Mouse (Mus musculus): ENCODE results near the gene Cby1. TPM values are rescaled to one million over a fixed set of nuclear protein-coding genes. Genes with fewer than 3 reads are reported as not detected.

Gene Cby1
- 10 to 100 TPM; 24.7 to 24.9 TPM for total RNA-seq (2021)
- long read RNA-seq, experiment 1, transcript Cby1-201 (5 exons, 1,147 nt): major isoform, 45 of 56 reads
- long read RNA-seq, experiment 1, partial matches to known transcripts: 2 of 56 reads
- long read RNA-seq, experiment 1, other reads (novel, unspliced or antisense): 9 of 56 reads
- long read RNA-seq, experiment 2, transcript Cby1-201 (5 exons, 1,147 nt): major isoform, 28 of 33 reads
- long read RNA-seq, experiment 2, partial matches to known transcripts: 1 of 33 reads
- long read RNA-seq, experiment 2, other reads (novel, unspliced or antisense): 4 of 33 reads

GRCm38 (mm10) chr15:79658531-79659375 lies at the start of gene Cby1, which contains the start of gene Fam227a:
Gene Cby1 (plus strand): TSS chr15:79659199.
Gene Fam227a (minus strand): TSS chr15:79658956.
- peak; percentile 97 for DNase-seq
- intact Hi-C loops (cut with DNase I): no loop called here

- intact Hi-C loops (cut with DNase I): loop anchor here (5.0 kb wide), 2 partner anchors 137 to 387 kb away; no protein-coding TSS in a partner anchor
- no peak for DNase-seq
Measured at GRCm38 (mm10) chr15:79609226-79609625, 49.8 kb upstream of the Cby1 start.

GRCm38 (mm10) chr15:79615501-79615900 lies 43.5 kb upstream of the Cby1 start:
- intact Hi-C loops (cut with DNase I): no loop called here
- no peak for DNase-seq

- DNase-seq: no peak
- intact Hi-C loops (cut with DNase I): no loop called here
Measured at GRCm38 (mm10) chr15:79616729-79617128, 42.3 kb upstream of the Cby1 start.

- DNase-seq: no peak
- intact Hi-C loops (cut with DNase I): no loop called here
Measured at GRCm38 (mm10) chr15:79617135-79617534, 41.9 kb upstream of the Cby1 start.

- intact Hi-C loops (cut with DNase I): no loop called here
- no peak for DNase-seq
Measured at GRCm38 (mm10) chr15:79618456-79618855, 40.5 kb upstream of the Cby1 start.

- DNase-seq: no peak
- intact Hi-C loops (cut with DNase I): no loop called here
Measured at GRCm38 (mm10) chr15:79619770-79620414, 39.1 kb upstream of the Cby1 start.

GRCm38 (mm10) chr15:79630471-79630870 lies 28.5 kb upstream of the Cby1 start:
- no peak for DNase-seq
- intact Hi-C loops (cut with DNase I): no loop called here

- DNase-seq: no peak
- intact Hi-C loops (cut with DNase I): no loop called here
Measured at GRCm38 (mm10) chr15:79641135-79641817, 17.7 kb upstream of the Cby1 start.

- intact Hi-C loops (cut with DNase I): no loop called here
- no peak for DNase-seq
Measured at GRCm38 (mm10) chr15:79645483-79645882, 13.5 kb upstream of the Cby1 start.

GRCm38 (mm10) chr15:79648130-79648529 lies 10.9 kb upstream of the Cby1 start:
- DNase-seq: no peak
- intact Hi-C loops (cut with DNase I): no loop called here

GRCm38 (mm10) chr15:79650569-79650968 lies 8.4 kb upstream of the Cby1 start:
- peak in 1 of 2 experiments; percentile 44 for DNase-seq

GRCm38 (mm10) chr15:79651481-79651880 lies 7.5 kb upstream of the Cby1 start:
- intact Hi-C loops (cut with DNase I): loop anchor here (5.0 kb wide), 1 partner anchor 424 kb away; the partner anchor contains the start of genes Gm49486 and Pick1

More at GRCm38 (mm10) chr15:79650569-79650968, 8.4 kb upstream of the Cby1 start:
- intact Hi-C loops (cut with DNase I): loop anchor here (5.0 kb wide), 1 partner anchor 423 kb away; the partner anchor contains the start of genes Gm49486 and Pick1

GRCm38 (mm10) chr15:79656451-79656850 lies 2.5 kb upstream of the Cby1 start:
- intact Hi-C loops (cut with DNase I): no loop called here
- DNase-seq: no peak

More at GRCm38 (mm10) chr15:79651481-79651880, 7.5 kb upstream of the Cby1 start:
- DNase-seq: no peak

GRCm38 (mm10) chr15:79657837-79658530 lies 1.0 kb upstream of the Cby1 start:
- intact Hi-C loops (cut with DNase I): no loop called here
- peak; percentile 82 to 84 for DNase-seq

- intact Hi-C loops (cut with DNase I): no loop called here
- peak in 1 of 2 experiments; percentile 42 for DNase-seq
Measured at GRCm38 (mm10) chr15:79661852-79662251, 2.9 kb downstream of the Cby1 start.

GRCm38 (mm10) chr15:79664666-79665065 lies 5.7 kb downstream of the Cby1 start:
- intact Hi-C loops (cut with DNase I): loop anchor here (5.0 kb wide), 1 partner anchor 432 kb away; no protein-coding TSS in a partner anchor
- DNase-seq: no peak

GRCm38 (mm10) chr15:79669195-79669594 lies 10.2 kb downstream of the Cby1 start:
- intact Hi-C loops (cut with DNase I): loop anchor here (5.0 kb wide), 1 partner anchor 437 kb away; no protein-coding TSS in a partner anchor

More at GRCm38 (mm10) chr15:79669195-79669594, 10.2 kb downstream of the Cby1 start:
- DNase-seq: no peak

All from heart, postnatal 14 days (tissue).